Mouse (Mus musculus) frontal cortex, postnatal 36 days (tissue): Measurements from ENCODE around the gene Kctd19.

ENCODE experiments used
- DNase-seq, 2 experiments: peaks; one replicate each; pipeline ENCODE4 v3.0.0; 2022; ENCODE audit warnings: low spot score in 2 of 2

Gene Kctd19

GRCm38 (mm10) chr8:105359646-105360045 is 53.7 kb downstream of the Kctd19 start:
- no peak for DNase-seq

GRCm38 (mm10) chr8:105359208-105359607 is 54.1 kb downstream of the Kctd19 start:
- no peak for DNase-seq

- no peak for DNase-seq
These were observed 56.6 kb downstream of the Kctd19 start for GRCm38 (mm10) chr8:105356681-105357080.

- DNase-seq, result no peak
These were observed 57.9 kb downstream of the Kctd19 start for GRCm38 (mm10) chr8:105355179-105356024.

- DNase-seq, result no peak
These were observed 58.8 kb downstream of the Kctd19 start for GRCm38 (mm10) chr8:105354549-105354948.

GRCm38 (mm10) chr8:105353583-105354135 is 59.6 kb downstream of the Kctd19 start:
- DNase-seq, result no peak

- peak; percentile 10 to 36 for DNase-seq
These were observed 63.1 kb downstream of the Kctd19 start for GRCm38 (mm10) chr8:105350186-105350585.

- peak; percentile 24 to 44 for DNase-seq
These were observed 64.1 kb downstream of the Kctd19 start for GRCm38 (mm10) chr8:105349096-105349771.

- peak; percentile 38 to 55 for DNase-seq
These were observed 64.7 kb downstream of the Kctd19 start, which contains the start of gene Slc9a5 for GRCm38 (mm10) chr8:105348450-105349095. TSS of gene Slc9a5 (plus strand) at chr8:105348843.

GRCm38 (mm10) chr8:105347428-105348221 is 65.7 kb downstream of the Kctd19 start, which contains the start of gene Fhod1:
TSS of gene Fhod1 (minus strand) at chr8:105347953.
- peak; percentile 81 to 87 for DNase-seq

GRCm38 (mm10) chr8:105346611-105347427 is 66.5 kb downstream of the Kctd19 start:
- DNase-seq, result peak; percentile 39 to 42

- DNase-seq, result no peak
These were observed 68.0 kb downstream of the Kctd19 start for GRCm38 (mm10) chr8:105345061-105345975.

- DNase-seq, result no peak
These were observed 69.3 kb downstream of the Kctd19 start for GRCm38 (mm10) chr8:105343791-105344574.

GRCm38 (mm10) chr8:105342768-105343167 is 70.5 kb downstream of the Kctd19 start:
- no peak for DNase-seq

- DNase-seq, result no peak
These were observed 71.9 kb downstream of the Kctd19 start for GRCm38 (mm10) chr8:105341399-105341798.

- no peak for DNase-seq
These were observed 73.2 kb downstream of the Kctd19 start for GRCm38 (mm10) chr8:105339886-105340635.

- DNase-seq, result no peak
These were observed 74.3 kb downstream of the Kctd19 start for GRCm38 (mm10) chr8:105338992-105339391.
